Mouse (Mus musculus) myocyte (in vitro differentiated cells): Measurements from ENCODE around the gene Stard10. TPM values are rescaled to one million over a fixed set of nuclear protein-coding genes. Genes with fewer than 3 reads are reported as not detected.

Experiments
- H3K27me3 ChIP-seq: one replicate; pipeline ENCODE4 v1.6.1; 2011; ENCODE audit not compliant: control insufficient read depth, insufficient read depth, insufficient read length
- H3K36me3 ChIP-seq: one replicate; pipeline ENCODE4 v1.6.1; 2011; ENCODE audit not compliant: control insufficient read depth, insufficient read depth
- H3K4me2 ChIP-seq: one replicate; pipeline ENCODE4 v1.6.1; 2011; ENCODE audit warnings: low read depth, control low read depth
- H3K4me3 ChIP-seq: one replicate; pipeline ENCODE4 v1.5.1; 2011; ENCODE audit warnings: mild to moderate bottlenecking, control low read depth, moderate library complexity
- H3K79me2 ChIP-seq: one replicate; pipeline ENCODE4 v1.6.1; 2011; ENCODE audit not compliant: control insufficient read depth, insufficient read depth
- H3ac ChIP-seq: one replicate; pipeline ENCODE4 v1.6.1; 2011; ENCODE audit not compliant: control insufficient read depth, insufficient read length
- CEBPB ChIP-seq: IDR thresholded peaks from 2 replicates; pipeline ENCODE4 v1.6.1; 2011; ENCODE audit warnings: mild to moderate bottlenecking, moderate library complexity; ENCODE audit not compliant: poor library complexity, insufficient read depth, severe bottlenecking
- E2F4 ChIP-seq: IDR thresholded peaks from one replicate; pipeline ENCODE4 v1.6.1; 2011; ENCODE audit warnings: mild to moderate bottlenecking, control low read depth, moderate library complexity; ENCODE audit not compliant: insufficient read depth
- MAX ChIP-seq: IDR thresholded peaks from one replicate; pipeline ENCODE4 v1.6.1; 2011; ENCODE audit warnings: low read depth, mild to moderate bottlenecking, control low read depth
- MYOD1 ChIP-seq, 3 experiments: IDR thresholded peaks; one replicate each; pipeline ENCODE4 v1.6.1; 2011; ENCODE audit warnings: control low read depth in 2 of 3, low read depth in 2 of 3, mild to moderate bottlenecking in 2 of 3, moderate library complexity in 1 of 3; ENCODE audit not compliant: insufficient read length in 2 of 3, control insufficient read depth in 1 of 3
- MYOG ChIP-seq, 3 experiments: IDR thresholded peaks; one replicate each; pipeline ENCODE4 v1.6.1; 2011; ENCODE audit warnings: control low read depth in 2 of 3, low read depth in 2 of 3, mild to moderate bottlenecking in 2 of 3; ENCODE audit not compliant: insufficient read length in 2 of 3, control insufficient read depth in 1 of 3, insufficient read depth in 1 of 3
- POLR2A ChIP-seq: IDR thresholded peaks from one replicate; pipeline ENCODE4 v1.6.1; 2011; ENCODE audit warnings: low read depth, mild to moderate bottlenecking, control low read depth, moderate library complexity; ENCODE audit not compliant: insufficient read length
- POLR2AphosphoS2 ChIP-seq: IDR thresholded peaks from one replicate; pipeline ENCODE4 v1.6.1; 2011; ENCODE audit warnings: low read depth, control low read depth; ENCODE audit not compliant: insufficient read length
- REST ChIP-seq: IDR thresholded peaks from one replicate; pipeline ENCODE4 v1.6.1; 2011; ENCODE audit warnings: mild to moderate bottlenecking, control low read depth, moderate library complexity; ENCODE audit not compliant: insufficient read depth, insufficient read length
- SRF ChIP-seq: IDR thresholded peaks from one replicate; pipeline ENCODE4 v1.6.1; 2011; ENCODE audit warnings: low read depth; ENCODE audit not compliant: control insufficient read depth, insufficient read length
- TCF12 ChIP-seq: IDR thresholded peaks from one replicate; pipeline ENCODE4 v1.6.1; 2011; ENCODE audit warnings: mild to moderate bottlenecking, control low read depth; ENCODE audit not compliant: poor library complexity, insufficient read depth, severe bottlenecking
- TCF3 ChIP-seq: IDR thresholded peaks from one replicate; pipeline ENCODE4 v1.6.1; 2011; ENCODE audit warnings: low read depth, control low read depth; ENCODE audit not compliant: insufficient read length
- USF1 ChIP-seq: IDR thresholded peaks from one replicate; pipeline ENCODE4 v1.6.1; 2011; ENCODE audit warnings: low read depth, mild to moderate bottlenecking, control low read depth, moderate library complexity
- polyA plus RNA-seq: library from polyadenylated mRNA; unstranded; fragments of >200 nt; fragmentation: generic; extraction: Trizol; gene quantifications from one replicate; pipeline ENCODE4 v1.2.1, GENCODE M21; 2012; ENCODE audit warnings: missing spikeins

Stard10 gene
- polyA plus RNA-seq, result 39.6 TPM

DNA sequence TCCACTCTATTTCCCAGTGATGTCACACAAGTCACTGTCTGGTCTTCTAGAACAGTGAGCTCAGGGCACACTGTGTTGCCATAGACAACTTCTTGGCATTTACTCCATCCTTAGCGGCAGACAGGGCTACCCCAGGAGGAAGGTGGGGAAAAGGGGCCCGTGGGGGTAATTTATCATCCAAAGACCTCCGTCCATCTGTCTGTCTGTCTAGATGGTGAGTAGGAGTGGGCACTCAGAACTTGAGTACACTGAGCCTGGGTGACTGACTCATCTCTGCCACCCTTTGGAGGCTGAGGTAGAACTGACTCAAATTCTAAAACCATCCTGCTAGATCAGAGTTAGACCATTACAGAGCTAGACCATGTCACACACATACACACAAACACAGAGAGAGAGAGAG lies at the start of gene Stard10:
TSS of gene Stard10 (plus strand) at position 73 of the 400 bp plus-strand sequence.
- no peak for TF ChIP-seq MYOD1 (IDR thresholded peaks at IDR 0.05; ENCODE audit: control insufficient read depth in 1 of 3, insufficient read length in 2 of 3, low read depth in 2 of 3)
- TF ChIP-seq CEBPB, result no peak
- TF ChIP-seq POLR2A, result no peak
- TF ChIP-seq E2F4, result no peak
- no peak for TF ChIP-seq MAX
- TF ChIP-seq MYOG (IDR thresholded peaks at IDR 0.05; ENCODE audit: control insufficient read depth in 1 of 3, insufficient read depth in 1 of 3, insufficient read length in 2 of 3, low read depth in 2 of 3), result no peak
- no peak for TF ChIP-seq USF1
- no peak for TF ChIP-seq POLR2AphosphoS2
- no peak for TF ChIP-seq TCF3
- no peak for TF ChIP-seq REST
- no peak for TF ChIP-seq SRF
- TF ChIP-seq TCF12, result no peak
- H3ac ChIP-seq, result no peak within 1 kb of the TSS
- no peaks in the 10 kb centered on the region for H3K27me3 ChIP-seq
- H3K79me2 ChIP-seq, result no peaks in the 10 kb centered on the region
- H3K4me2 ChIP-seq, result no peak within 1 kb of the TSS
- H3K36me3 ChIP-seq, result no peaks in the 10 kb centered on the region
- no peak within 1 kb of the TSS for H3K4me3 ChIP-seq

DNA sequence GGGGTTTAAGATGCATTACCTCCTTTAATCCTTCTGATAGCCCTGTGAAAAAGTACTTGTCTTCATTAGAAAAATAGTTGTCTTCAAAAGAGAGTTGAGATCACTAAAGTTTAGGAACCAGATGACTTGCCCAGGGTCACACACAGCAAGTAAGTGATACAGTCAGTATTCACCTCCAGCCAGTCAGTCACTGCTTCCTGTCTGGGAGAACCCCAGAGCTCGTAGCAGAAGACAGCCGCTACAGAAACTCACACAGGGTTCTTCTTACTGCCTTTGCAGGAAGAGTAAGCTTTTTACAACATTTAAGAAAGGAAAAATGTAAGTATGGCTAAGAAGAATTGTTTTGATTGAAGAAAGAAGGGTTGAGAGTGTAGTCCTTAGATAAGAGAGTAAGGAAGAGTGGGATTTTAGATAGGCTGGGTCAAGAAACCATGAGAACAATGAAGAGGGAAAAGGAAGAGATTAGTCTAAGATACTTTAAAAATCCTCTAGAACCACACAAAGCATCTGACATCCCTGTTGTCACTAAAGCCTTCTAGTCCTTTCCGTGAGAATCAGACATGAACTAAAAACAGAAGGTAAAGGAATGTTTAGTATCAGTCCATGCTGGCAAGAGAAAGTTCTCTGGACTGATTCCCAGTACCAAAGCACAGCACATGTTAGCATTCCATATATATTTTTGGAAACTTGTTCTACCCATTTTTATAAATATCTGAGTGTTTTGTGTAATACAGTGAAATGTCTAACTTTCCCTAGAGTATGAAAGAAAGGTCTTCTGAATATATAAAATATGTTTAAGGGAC lies 49.2 kb upstream of the Stard10 start:
- H3K4me3 ChIP-seq, result no peak overlapping the region
- no peaks in the 10 kb centered on the region for H3K79me2 ChIP-seq
- no peaks in the 10 kb centered on the region for H3K36me3 ChIP-seq
- H3K27me3 ChIP-seq, result no peaks in the 10 kb centered on the region
- no peak for TF ChIP-seq MYOG (IDR thresholded peaks at IDR 0.05; ENCODE audit: control insufficient read depth in 1 of 3, insufficient read depth in 1 of 3, insufficient read length in 2 of 3, low read depth in 2 of 3)
- no peak for TF ChIP-seq TCF3
- TF ChIP-seq POLR2AphosphoS2, result no peak
- no peak for TF ChIP-seq MYOD1 (IDR thresholded peaks at IDR 0.05; ENCODE audit: control insufficient read depth in 1 of 3, insufficient read length in 2 of 3, low read depth in 2 of 3)
- TF ChIP-seq CEBPB, result no peak
- TF ChIP-seq MAX, result no peak
- no peak for TF ChIP-seq POLR2A
- no peak for TF ChIP-seq USF1
- no peak for TF ChIP-seq TCF12
- TF ChIP-seq SRF, result no peak
- TF ChIP-seq E2F4, result no peak
- TF ChIP-seq REST, result no peak
- H3ac ChIP-seq, result no peak overlapping the region
- H3K4me2 ChIP-seq, result no peak overlapping the region

GRCm38 (mm10) chr7:101271602-101272001 lies 45.3 kb upstream of the Stard10 start:
- no peak overlapping the region for H3ac ChIP-seq
- H3K27me3 ChIP-seq, result no peaks in the 10 kb centered on the region
- H3K36me3 ChIP-seq, result peaks cover 2% of the 10 kb centered on the region
- H3K4me2 ChIP-seq, result no peak overlapping the region
- no peak overlapping the region for H3K4me3 ChIP-seq
- TF ChIP-seq REST, result no peak
- H3K79me2 ChIP-seq, result no peaks in the 10 kb centered on the region

GRCm38 (mm10) chr7:101272466-101273160 lies 44.3 kb upstream of the Stard10 start:
- TF ChIP-seq POLR2A (no peak), TCF12 (no peak), E2F4 (no peak), POLR2AphosphoS2 (no peak), MAX (no peak), MYOG (IDR thresholded peaks at IDR 0.05; ENCODE audit: control insufficient read depth in 1 of 3, insufficient read depth in 1 of 3, insufficient read length in 2 of 3, low read depth in 2 of 3) (no peak), TCF3 (no peak), SRF (no peak), MYOD1 (IDR thresholded peaks at IDR 0.05; ENCODE audit: control insufficient read depth in 1 of 3, insufficient read length in 2 of 3, low read depth in 2 of 3) (no peak), USF1 (no peak), REST (no peak), CEBPB (no peak)

More at GRCm38 (mm10) chr7:101272466-101273160, 44.3 kb upstream of the Stard10 start:
- Histone ChIP-seq H3ac (no peak overlapping the region), H3K36me3 (peaks cover 11% of the 10 kb centered on the region), H3K27me3 (no peaks in the 10 kb centered on the region), H3K4me3 (no peak overlapping the region), H3K4me2 (no peak overlapping the region), H3K79me2 (no peaks in the 10 kb centered on the region)
